Mouse (Mus musculus) liver, embryonic 13.5 days (tissue): ENCODE data around the gene Bad. TPM values are rescaled to one million over a fixed set of nuclear protein-coding genes. Genes with fewer than 3 reads are reported as not detected.
"Not testable (repeated sequence)": the region's sequence is repeated elsewhere in the genome, so short reads cannot be mapped to it uniquely, and the experiment has no call there.

Experiments used
- ATAC-seq: fragments of 200-750 bp; cut with Nextera tagmentation; 2 replicates; pipeline ENCODE4 v1.8.0; 2017; ENCODE audit warnings: low read depth, mild to moderate bottlenecking, moderate number of reproducible peaks, moderate library complexity
- DNase-seq: peaks from one replicate; pipeline ENCODE4 v3.0.0; 2022
- H3K27ac ChIP-seq: fragments of 300-500 bp; sonication (generic); 2 replicates; pipeline ENCODE4 v1.5.1; 2015; ENCODE audit warnings: moderate library complexity, mild to moderate bottlenecking, inconsistent platforms
- H3K27me3 ChIP-seq: fragments of 300-500 bp; sonication (generic); 2 replicates; pipeline ENCODE4 v1.6.1; 2015; ENCODE audit warnings: mild to moderate bottlenecking, inconsistent platforms
- H3K36me3 ChIP-seq: fragments of 300-500 bp; sonication (generic); 2 replicates; pipeline ENCODE4 v1.6.1; 2015; ENCODE audit warnings: mild to moderate bottlenecking, inconsistent platforms
- H3K4me1 ChIP-seq: fragments of 300-500 bp; sonication (generic); replicated peaks from 2 replicates; pipeline ENCODE4 v1.6.1; 2015; ENCODE audit warnings: inconsistent platforms
- H3K4me2 ChIP-seq: fragments of 300-500 bp; sonication (generic); 2 replicates; pipeline ENCODE4 v1.6.1; 2015; ENCODE audit warnings: inconsistent platforms, mild to moderate bottlenecking, moderate library complexity
- H3K4me3 ChIP-seq: fragments of 300-500 bp; sonication (generic); replicated peaks from 2 replicates; pipeline ENCODE4 v1.5.1; 2015; ENCODE audit warnings: mild to moderate bottlenecking, inconsistent platforms
- H3K9ac ChIP-seq: fragments of 300-500 bp; sonication (generic); 2 replicates; pipeline ENCODE4 v1.6.1; 2015; ENCODE audit warnings: mild to moderate bottlenecking, inconsistent platforms
- H3K9me3 ChIP-seq: fragments of 300-500 bp; sonication (generic); replicated peaks from 2 replicates; pipeline ENCODE4 v1.6.1; 2016; ENCODE audit warnings: inconsistent platforms
- WGBS: fragments of 180-500 bp; shearing (Covaris S2); methylation state at CpG from one replicate; pipeline ENCODE4 v1.1.7; 2015; ENCODE audit not compliant: insufficient replicate concordance; 5-methylcytosine and 5-hydroxymethylcytosine counted together
- polyA plus RNA-seq: library from polyadenylated mRNA; unstranded; fragments of >200 nt; fragmentation: Nextera tagmentation; extraction: Ambion mirVana; gene quantifications from 2 replicates; pipeline ENCODE4 v1.2.1, GENCODE M21; 2015

The Bad gene
- 32.2 and 34.6 TPM in 2 replicates for polyA plus RNA-seq

- H3K9ac ChIP-seq: peak within 1 kb of the TSS; percentile 92
- ATAC-seq (peak; percentile 66), DNase-seq (peak; percentile 88)
- peak within 1 kb of the TSS; percentile 94 for H3K27ac ChIP-seq
- peak within 1 kb of the TSS; percentile 89 for H3K4me3 ChIP-seq
- peak within 1 kb of the TSS; percentile 98 for H3K4me2 ChIP-seq
- peaks cover 13% of the 10 kb centered on the region; the same call in 1 of the 2 replicates for H3K36me3 ChIP-seq
- H3K27me3 ChIP-seq: peaks cover 4% of the 10 kb centered on the region; the same call in 1 of the 2 replicates
- H3K4me1 ChIP-seq: peaks cover 30% of the 10 kb centered on the region
- WGBS: under 1% methylated on average over 83 of the region's 83 CpGs
- H3K9me3 ChIP-seq: no peaks in the 10 kb centered on the region
Measured at GRCm38 (mm10) chr19:6941372-6942248, at the start of gene Bad. Bad (plus strand) TSS chr19:6941861.

DNA sequence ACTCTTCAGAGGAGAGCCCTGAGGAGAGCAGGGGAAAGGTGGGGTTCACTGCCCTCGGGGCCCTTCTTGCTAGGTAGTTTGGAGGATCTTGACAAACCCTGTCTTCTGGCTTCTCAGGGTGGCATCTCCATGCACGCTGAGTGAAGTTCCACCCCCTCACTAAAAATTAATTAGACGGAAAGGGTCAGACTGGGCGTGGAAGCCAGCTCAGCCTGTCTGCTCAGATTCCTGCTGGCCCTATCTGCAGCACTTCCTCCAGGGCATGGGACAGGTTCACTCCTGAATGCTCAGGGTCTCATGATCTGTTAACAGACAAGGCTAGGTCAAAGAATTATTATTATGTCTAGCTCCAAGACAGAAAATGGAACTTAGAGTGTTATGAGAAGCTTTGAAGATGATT is 49.1 kb upstream of the Bad start:
- no peaks in the 10 kb centered on the region for H3K9me3 ChIP-seq
- no peak for ATAC-seq
- no peak overlapping the region for H3K4me3 ChIP-seq
- H3K36me3 ChIP-seq: no peaks in the 10 kb centered on the region
- no peak overlapping the region for H3K9ac ChIP-seq
- no peaks in the 10 kb centered on the region for H3K4me1 ChIP-seq
- no peak overlapping the region for H3K4me2 ChIP-seq
- no peaks in the 10 kb centered on the region for H3K27me3 ChIP-seq
- 40% methylated on average over 4 of the region's 4 CpGs for WGBS
- DNase-seq: no peak
- H3K27ac ChIP-seq: no peak overlapping the region

- Histone ChIP-seq H3K9me3 (no peaks in the 10 kb centered on the region), H3K4me3 (no peak overlapping the region), H3K36me3 (no peaks in the 10 kb centered on the region), H3K27me3 (no peaks in the 10 kb centered on the region), H3K4me1 (no peaks in the 10 kb centered on the region), H3K4me2 (no peak overlapping the region), H3K9ac (no peak overlapping the region), H3K27ac (no peak overlapping the region)
- no peak for DNase-seq
- ATAC-seq: no peak
- WGBS: 78% methylated on average over 14 of the region's 14 CpGs
Measured at GRCm38 (mm10) chr19:6893731-6894451, 47.8 kb upstream of the Bad start.

GRCm38 (mm10) chr19:6895608-6896305 is 45.9 kb upstream of the Bad start:
- H3K4me2 ChIP-seq, H3K36me3 ChIP-seq, H3K9me3 ChIP-seq, H3K27ac ChIP-seq, H3K9ac ChIP-seq, H3K27me3 ChIP-seq, ATAC-seq, H3K4me3 ChIP-seq, DNase-seq, H3K4me1 ChIP-seq: not testable (repeated sequence)
- 64% methylated on average over 18 of the region's 18 CpGs for WGBS

DNA sequence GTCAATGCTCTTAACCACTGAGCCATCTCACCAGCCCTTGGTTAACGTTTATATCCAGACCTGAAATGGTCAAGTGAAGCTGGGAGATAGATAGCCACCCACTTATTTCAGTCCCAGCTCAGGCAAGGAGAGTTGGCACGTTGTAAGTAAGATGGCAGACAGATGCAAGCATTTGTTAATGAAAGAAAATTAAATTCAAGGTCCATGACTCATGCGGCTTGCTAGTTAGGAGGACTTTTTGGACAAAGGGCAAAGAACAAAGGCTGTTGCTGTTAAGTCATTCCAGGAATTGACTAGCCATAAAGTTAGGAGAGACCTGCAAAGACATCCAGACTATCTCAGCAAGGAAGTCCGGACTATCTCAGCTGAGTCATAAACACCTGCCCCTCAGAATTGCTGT is 42.0 kb upstream of the Bad start:
- no peak for DNase-seq
- 70% methylated on average over 4 of the region's 4 CpGs for WGBS
- Histone ChIP-seq H3K9ac (no peak overlapping the region), H3K27me3 (no peaks in the 10 kb centered on the region), H3K4me1 (no peaks in the 10 kb centered on the region), H3K4me2 (no peak overlapping the region), H3K27ac (no peak overlapping the region), H3K36me3 (no peaks in the 10 kb centered on the region), H3K9me3 (no peaks in the 10 kb centered on the region), H3K4me3 (no peak overlapping the region)
- ATAC-seq: no peak

DNA sequence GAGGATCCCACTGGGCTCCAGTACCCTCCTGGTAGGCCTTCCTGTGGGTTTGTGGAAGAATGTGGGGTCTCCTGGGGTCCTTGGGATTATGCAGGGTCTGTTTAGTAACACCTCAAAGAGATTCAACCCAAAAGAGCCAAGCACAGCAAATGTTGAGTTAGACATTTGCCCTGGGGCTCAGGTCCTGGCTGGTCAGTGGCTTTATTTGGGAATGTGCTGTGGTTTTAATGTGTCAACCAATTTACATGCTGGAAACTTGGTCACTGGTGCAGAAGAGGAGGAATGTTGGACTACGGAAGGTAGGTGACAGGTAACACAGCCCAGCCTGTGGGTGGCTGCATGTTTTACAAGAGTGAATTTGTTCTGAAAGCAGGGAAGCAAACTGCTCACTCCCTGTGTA is 38.6 kb upstream of the Bad start:
- 83% methylated on average over 1 of the region's 1 CpGs for WGBS
- Histone ChIP-seq H3K4me1 (peaks cover 18% of the 10 kb centered on the region), H3K9ac (no peak overlapping the region), H3K27ac (no peak overlapping the region), H3K4me3 (no peak overlapping the region), H3K9me3 (no peaks in the 10 kb centered on the region), H3K4me2 (no peak overlapping the region), H3K27me3 (no peaks in the 10 kb centered on the region), H3K36me3 (peaks cover 22% of the 10 kb centered on the region)
- ATAC-seq (no peak), DNase-seq (no peak)

- DNase-seq (no peak), ATAC-seq (no peak)
Measured at GRCm38 (mm10) chr19:6904846-6905245, 36.8 kb upstream of the Bad start.

GRCm38 (mm10) chr19:6905498-6906159 is 36.0 kb upstream of the Bad start:
- no peak overlapping the region for H3K4me3 ChIP-seq
- no peaks in the 10 kb centered on the region for H3K27me3 ChIP-seq
- 78% methylated on average over 11 of the region's 11 CpGs for WGBS
- H3K4me2 ChIP-seq: no peak overlapping the region
- H3K27ac ChIP-seq: no peak overlapping the region
- no peak for DNase-seq
- no peak for ATAC-seq
- no peaks in the 10 kb centered on the region for H3K9me3 ChIP-seq
- peaks cover 35% of the 10 kb centered on the region for H3K4me1 ChIP-seq
- peaks cover 22% of the 10 kb centered on the region for H3K36me3 ChIP-seq
- no peak overlapping the region for H3K9ac ChIP-seq

More at GRCm38 (mm10) chr19:6904846-6905245, 36.8 kb upstream of the Bad start:
- H3K9ac ChIP-seq: no peak overlapping the region
- H3K9me3 ChIP-seq: no peaks in the 10 kb centered on the region
- no peak overlapping the region for H3K4me3 ChIP-seq
- H3K27ac ChIP-seq: no peak overlapping the region; the same call in 1 of the 2 replicates
- H3K4me2 ChIP-seq: no peak overlapping the region
- no peaks in the 10 kb centered on the region for H3K27me3 ChIP-seq
- WGBS: 56% methylated on average over 2 of the region's 2 CpGs
- H3K36me3 ChIP-seq: peaks cover 22% of the 10 kb centered on the region
- H3K4me1 ChIP-seq: peaks cover 32% of the 10 kb centered on the region

GRCm38 (mm10) chr19:6906199-6906598 is 35.5 kb upstream of the Bad start:
- no peak overlapping the region for H3K4me2 ChIP-seq
- no peak overlapping the region for H3K4me3 ChIP-seq
- WGBS: 74% methylated on average over 3 of the region's 3 CpGs
- no peak overlapping the region for H3K27ac ChIP-seq
- DNase-seq (no peak), ATAC-seq (no peak)
- no peaks in the 10 kb centered on the region for H3K9me3 ChIP-seq
- peaks cover 39% of the 10 kb centered on the region for H3K4me1 ChIP-seq
- H3K36me3 ChIP-seq: peaks cover 25% of the 10 kb centered on the region
- H3K27me3 ChIP-seq: no peaks in the 10 kb centered on the region
- H3K9ac ChIP-seq: no peak overlapping the region

- 0 out of 2 replicates have a peak overlapping the region, but pooled peaks have one; percentile 95 for H3K4me2 ChIP-seq
- H3K4me1 ChIP-seq: peaks cover 48% of the 10 kb centered on the region
- H3K4me3 ChIP-seq: 0 out of 2 replicates have a peak overlapping the region, but pooled peaks have one; percentile 77
- DNase-seq: no peak
- no peaks in the 10 kb centered on the region for H3K27me3 ChIP-seq
- peaks cover 34% of the 10 kb centered on the region for H3K36me3 ChIP-seq
- no peak for ATAC-seq
- no peak overlapping the region for H3K9ac ChIP-seq
- 77% methylated on average over 8 of the region's 8 CpGs for WGBS
- H3K9me3 ChIP-seq: no peaks in the 10 kb centered on the region
- no peak overlapping the region for H3K27ac ChIP-seq
Measured at GRCm38 (mm10) chr19:6907094-6907493, 34.6 kb upstream of the Bad start.
